ENCODE assay signal across 17 mouse cellular contexts in the genomic region with DNA sequence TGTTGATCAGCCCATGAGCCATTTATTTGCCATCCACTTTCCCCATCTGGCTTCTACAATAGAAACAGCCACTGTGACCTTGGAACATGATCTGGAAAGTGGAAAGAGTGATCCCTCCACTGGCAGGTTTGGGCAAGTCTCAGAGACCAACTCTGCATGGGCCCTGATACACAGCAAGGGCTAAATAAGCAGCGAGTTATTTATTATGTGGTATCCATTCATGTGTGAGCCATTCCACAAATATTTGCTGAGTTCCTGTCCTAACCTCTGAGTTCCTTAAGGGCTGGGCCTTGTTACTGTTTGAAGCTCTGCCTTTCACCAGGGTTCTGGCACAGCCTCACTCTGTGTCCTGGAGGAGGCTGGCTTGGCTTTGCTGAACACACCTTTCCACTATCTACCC. TPM values are rescaled to one million over a fixed set of nuclear protein-coding genes. Genes with fewer than 3 reads are reported as not detected.
DNase-seq lines count a peak whose midpoint lies in the region; ATAC-seq lines count a peak whose summit lies in the region.
"Had no signal": no experiment of that assay in that cellular context is flagged by ENCODE, and none has a peak within 500 bp of the region (broad histone marks: within the 10 kb centered on the region; RNA-seq: fewer than 3 reads in every experiment).

No protein-coding gene starts in this region.

- H3K4me3 ChIP-seq in liver, embryonic 11.5 days (ENCODE audit: low read depth, low read length), result no peak overlapping the region
- no peak overlapping the region for H3K4me3 ChIP-seq in stomach, embryonic 14.5 days (ENCODE audit: low read depth, low read length)
- H3K4me3 ChIP-seq in intestine, embryonic 15.5 days (replicated peaks), result no peak overlapping the region
- H3K4me3 ChIP-seq: embryonic facial prominence, embryonic 10.5 days; limb, embryonic 12.5 days; midbrain, embryonic 13.5 days had no signal

- no peak for ATAC-seq in liver, embryonic 11.5 days (replicated peaks; ENCODE audit: low FRiP score)
- peak; percentile 48; the same call in 1 of the 2 replicates for ATAC-seq in stomach, embryonic 14.5 days (ENCODE audit: insufficient number of reproducible peaks, insufficient read depth, low FRiP score, low read depth)
- no peak for ATAC-seq in intestine, embryonic 15.5 days
- ATAC-seq: hindbrain, embryonic 16.5 days; midbrain, embryonic 13.5 days had no signal

- H3K27ac ChIP-seq in liver, embryonic 11.5 days (ENCODE audit: low read depth, low read length), result 0 out of 2 replicates have a peak overlapping the region, but pooled peaks have one; percentile 26
- peak overlapping the region; percentile 21; the same call in 1 of the 2 replicates for H3K27ac ChIP-seq in stomach, embryonic 14.5 days (ENCODE audit: low read length)
- H3K27ac ChIP-seq in intestine, embryonic 15.5 days, result no peak overlapping the region
- H3K27ac ChIP-seq: embryonic facial prominence, embryonic 10.5 days; limb, embryonic 12.5 days; macrophage; midbrain, embryonic 13.5 days had no signal

- H3K36me3 ChIP-seq in liver, embryonic 11.5 days (ENCODE audit: control insufficient read depth, insufficient read depth, low read length), result no peaks in the 10 kb centered on the region
- H3K36me3 ChIP-seq in stomach, embryonic 14.5 days (ENCODE audit: control insufficient read depth, insufficient read depth, low read length), result no peaks in the 10 kb centered on the region
- no peaks in the 10 kb centered on the region for H3K36me3 ChIP-seq in intestine, embryonic 15.5 days
- H3K36me3 ChIP-seq: embryonic facial prominence, embryonic 10.5 days; limb, embryonic 12.5 days; midbrain, embryonic 13.5 days had no signal

- no peak for DNase-seq in liver, embryonic 11.5 days (ENCODE audit: low spot score)
- no peak for DNase-seq in liver
- peak; percentile 93 for DNase-seq in Muller cell, postnatal 12 days (ENCODE audit: inconsistent ontology term)
- peak; percentile 87 for DNase-seq in kidney, adult 9 months
- no peak for DNase-seq in thymus, postnatal 14 days
- DNase-seq: cerebellum, adult 11 months; cerebellum, postnatal 25 days; gastrocnemius, postnatal 36 days; heart, postnatal 36 days had no signal

- no peak overlapping the region for H3K9ac ChIP-seq in liver, embryonic 11.5 days (ENCODE audit: low read depth, low read length)
- no peak overlapping the region for H3K9ac ChIP-seq in stomach, embryonic 14.5 days (replicated peaks; ENCODE audit: low read depth, low read length)
- H3K9ac ChIP-seq in intestine, embryonic 15.5 days, result no peak overlapping the region
- H3K9ac ChIP-seq: limb, embryonic 12.5 days; midbrain, embryonic 13.5 days had no signal

- H3K4me2 ChIP-seq in liver, embryonic 11.5 days, result no peak overlapping the region
- no peak overlapping the region for H3K4me2 ChIP-seq in stomach, embryonic 14.5 days (replicated peaks; ENCODE audit: low read depth, low read length)
- H3K4me2 ChIP-seq in intestine, embryonic 15.5 days (replicated peaks), result no peak overlapping the region
- H3K4me2 ChIP-seq: heart, embryonic 11.5 days; limb, embryonic 12.5 days; midbrain, embryonic 13.5 days had no signal

- no peaks in the 10 kb centered on the region for H3K9me3 ChIP-seq in liver, embryonic 11.5 days (ENCODE audit: control insufficient read depth, low read length)
- H3K9me3 ChIP-seq in stomach, embryonic 14.5 days (ENCODE audit: control insufficient read depth, low read depth, low read length), result no peaks in the 10 kb centered on the region
- no peaks in the 10 kb centered on the region for H3K9me3 ChIP-seq in intestine, embryonic 15.5 days
- H3K9me3 ChIP-seq: embryonic facial prominence, embryonic 10.5 days; limb, embryonic 12.5 days; midbrain, embryonic 13.5 days had no signal

- peaks cover 6% of the 10 kb centered on the region for H3K4me1 ChIP-seq in liver, embryonic 11.5 days (replicated peaks; ENCODE audit: control insufficient read depth, insufficient read depth, low read length)
- peaks cover 3% of the 10 kb centered on the region for H3K4me1 ChIP-seq in stomach, embryonic 14.5 days (ENCODE audit: control insufficient read depth, insufficient read depth, low read length)
- peaks cover 6% of the 10 kb centered on the region for H3K4me1 ChIP-seq in intestine, embryonic 15.5 days (replicated peaks)

- H3K27me3 ChIP-seq in liver, embryonic 11.5 days (replicated peaks; ENCODE audit: control insufficient read depth, insufficient read depth, low read length), result no peaks in the 10 kb centered on the region
- no peaks in the 10 kb centered on the region for H3K27me3 ChIP-seq in stomach, embryonic 14.5 days (ENCODE audit: control insufficient read depth, insufficient read depth, low read length)
- H3K27me3 ChIP-seq in intestine, embryonic 15.5 days (replicated peaks), result no peaks in the 10 kb centered on the region

- WGBS in liver, embryonic 11.5 days, result 70% methylated on average over 1 of the region's 1 CpGs
- WGBS in stomach, embryonic 14.5 days, result 34% methylated on average over 1 of the region's 1 CpGs
- WGBS in intestine, embryonic 15.5 days, result 43% methylated on average over 1 of the region's 1 CpGs

RNA-seq across cellular contexts. Expression of a gene that starts 4.1 kb away (rescaled TPM):
- 4.4 TPM in 2 replicates for polyA plus RNA-seq in liver, embryonic 11.5 days (2014; fragmentation: Nextera tagmentation; extraction: Ambion mirVana)
- polyA plus RNA-seq in stomach, embryonic 14.5 days (2014; fragmentation: Nextera tagmentation; extraction: Ambion mirVana), result 8.7 and 8.8 TPM in 2 replicates
- 7.2 and 8.1 TPM in 2 replicates for polyA plus RNA-seq in intestine, embryonic 15.5 days (2015; fragmentation: Nextera tagmentation; extraction: Ambion mirVana)

RNA-seq across cellular contexts. Expression of a gene that starts 31.2 kb away (rescaled TPM):
- 4.5 and 6.8 TPM in 2 replicates for polyA plus RNA-seq in liver, embryonic 11.5 days (2014; fragmentation: Nextera tagmentation; extraction: Ambion mirVana)
- polyA plus RNA-seq in stomach, embryonic 14.5 days (2014; fragmentation: Nextera tagmentation; extraction: Ambion mirVana), result 7.3 and 9.5 TPM in 2 replicates
- polyA plus RNA-seq in intestine, embryonic 15.5 days (2015; fragmentation: Nextera tagmentation; extraction: Ambion mirVana), result 7.8 and 7.9 TPM in 2 replicates

RNA-seq across cellular contexts. Expression of a gene that starts 50.0 kb away (rescaled TPM):
- polyA plus RNA-seq in liver, embryonic 11.5 days (2014; fragmentation: Nextera tagmentation; extraction: Ambion mirVana), result 12.2 and 13.4 TPM in 2 replicates
- 6.5 and 6.8 TPM in 2 replicates for polyA plus RNA-seq in stomach, embryonic 14.5 days (2014; fragmentation: Nextera tagmentation; extraction: Ambion mirVana)
- polyA plus RNA-seq in intestine, embryonic 15.5 days (2015; fragmentation: Nextera tagmentation; extraction: Ambion mirVana), result 3.8 and 4.1 TPM in 2 replicates

Comparison
In these comparisons a context has a peak if more than half of its experiments do, and no peak if none do; other contexts are left out.
1. DNase-seq: peak in Muller cell, postnatal 12 days (single experiment) and kidney, adult 9 months (single experiment); none in liver, embryonic 11.5 days (single experiment), liver (single experiment) and thymus, postnatal 14 days (single experiment).